ENCODE assay signal across 14 mouse cellular contexts in genomic region chr8:123675611-123676010, GRCm38 (mm10). TPM values are rescaled to one million over a fixed set of nuclear protein-coding genes. Genes with fewer than 3 reads are reported as not detected.
DNase-seq lines count a peak whose midpoint lies in the region; ATAC-seq and TF ChIP-seq lines count a peak whose summit lies in the region.
"Had no signal": no experiment of that assay in that cellular context is flagged by ENCODE, and none has a peak within 500 bp of the region (broad histone marks: within the 10 kb centered on the region; RNA-seq: fewer than 3 reads in every experiment).

No protein-coding gene starts in this region.

- TF ChIP-seq CTCF in stomach, postnatal 0 days (IDR thresholded peaks at IDR 0.05; ENCODE audit: low read depth): no peak

- no peak overlapping the region for H3K9ac ChIP-seq in limb, embryonic 12.5 days (replicated peaks)
- peak overlapping the region; percentile 3; the same call in 1 of the 2 replicates for H3K9ac ChIP-seq in neural tube, embryonic 11.5 days (ENCODE audit: low read length)
- no peak overlapping the region for H3K9ac ChIP-seq in neural tube, embryonic 15.5 days (replicated peaks)
- no peak overlapping the region for H3K9ac ChIP-seq in stomach, postnatal 0 days (ENCODE audit: low read length)

- ATAC-seq in limb, embryonic 12.5 days (ENCODE audit: insufficient number of reproducible peaks, insufficient read depth, low FRiP score, low TSS enrichment, low read depth): no peak
- no peak for ATAC-seq in neural tube, embryonic 11.5 days (ENCODE audit: insufficient read depth, low FRiP score, low TSS enrichment)
- ATAC-seq in neural tube, embryonic 15.5 days (ENCODE audit: low FRiP score): no peak
- peak; percentile 76 for ATAC-seq in stomach, postnatal 0 days (ENCODE audit: low FRiP score, low TSS enrichment)
- ATAC-seq: inflammation-experienced regulatory T-cells, adult 6 months had no signal

- WGBS in heart, embryonic 10.5 days: 13% methylated on average over 5 of the region's 5 CpGs
- 53% methylated on average over 5 of the region's 5 CpGs for WGBS in limb, embryonic 12.5 days
- WGBS in limb, embryonic 10.5 days: 66% methylated on average over 5 of the region's 5 CpGs
- WGBS in neural tube, embryonic 11.5 days: 62% methylated on average over 5 of the region's 5 CpGs
- WGBS in neural tube, embryonic 15.5 days: 46% methylated on average over 5 of the region's 5 CpGs
- 46% methylated on average over 5 of the region's 5 CpGs for WGBS in stomach, postnatal 0 days

- peak overlapping the region; percentile 70 for H3K27ac ChIP-seq in heart, embryonic 10.5 days
- H3K27ac ChIP-seq in limb, embryonic 12.5 days: 0 out of 2 replicates have a peak overlapping the region, but pooled peaks have one; percentile 17
- H3K27ac ChIP-seq in limb, embryonic 10.5 days: no peak overlapping the region
- H3K27ac ChIP-seq in neural tube, embryonic 11.5 days (ENCODE audit: low read depth, low read length): no peak overlapping the region
- H3K27ac ChIP-seq in neural tube, embryonic 15.5 days (replicated peaks): no peak overlapping the region
- 0 out of 2 replicates have a peak overlapping the region, but pooled peaks have one; percentile 24 for H3K27ac ChIP-seq in stomach, postnatal 0 days (replicated peaks)
- H3K27ac ChIP-seq: kidney, postnatal 0 days had no signal

- no peaks in the 10 kb centered on the region for H3K27me3 ChIP-seq in heart, embryonic 10.5 days (ENCODE audit: insufficient read depth, poor library complexity, severe bottlenecking)
- H3K27me3 ChIP-seq in limb, embryonic 12.5 days: no peaks in the 10 kb centered on the region
- H3K27me3 ChIP-seq in limb, embryonic 10.5 days (ENCODE audit: low read depth, poor library complexity, severe bottlenecking): no peaks in the 10 kb centered on the region
- H3K27me3 ChIP-seq in neural tube, embryonic 11.5 days (ENCODE audit: control insufficient read depth, insufficient read depth, low read length): no peaks in the 10 kb centered on the region
- no peaks in the 10 kb centered on the region for H3K27me3 ChIP-seq in neural tube, embryonic 15.5 days (replicated peaks)
- no peaks in the 10 kb centered on the region for H3K27me3 ChIP-seq in stomach, postnatal 0 days (ENCODE audit: control insufficient read depth, insufficient read depth, low read length)

- H3K4me2 ChIP-seq in limb, embryonic 12.5 days: no peak overlapping the region
- no peak overlapping the region for H3K4me2 ChIP-seq in neural tube, embryonic 11.5 days (ENCODE audit: low read depth)
- H3K4me2 ChIP-seq in neural tube, embryonic 15.5 days: no peak overlapping the region
- H3K4me2 ChIP-seq in stomach, postnatal 0 days (replicated peaks; ENCODE audit: low read depth): no peak overlapping the region

- DNase-seq in heart, embryonic 10.5 days (ENCODE audit: low spot score): no peak
- DNase-seq in heart, adult 18-20 months: no peak
- DNase-seq in limb, embryonic 10.5 days (ENCODE audit: low spot score): no peak
- DNase-seq in neural tube, embryonic 11.5 days (ENCODE audit: low spot score): no peak
- DNase-seq in stomach, postnatal 0 days (ENCODE audit: low spot score): peak; percentile 63
- no peak for DNase-seq in frontal cortex, postnatal 14 days (ENCODE audit: low spot score in 2 of 2)
- DNase-seq: cerebellum, adult 11-12 months; right cerebral cortex, postnatal 4 days; thymus, postnatal 14 days had no signal

- peak overlapping the region; percentile 15; the same call in 1 of the 2 replicates for H3K4me3 ChIP-seq in heart, embryonic 10.5 days
- no peak overlapping the region for H3K4me3 ChIP-seq in limb, embryonic 12.5 days (replicated peaks)
- no peak overlapping the region for H3K4me3 ChIP-seq in limb, embryonic 10.5 days
- no peak overlapping the region for H3K4me3 ChIP-seq in neural tube, embryonic 11.5 days (ENCODE audit: low read depth, low read length)
- no peak overlapping the region for H3K4me3 ChIP-seq in neural tube, embryonic 15.5 days (replicated peaks)
- H3K4me3 ChIP-seq in stomach, postnatal 0 days (ENCODE audit: low read depth, low read length): no peak overlapping the region
- H3K4me3 ChIP-seq: megakaryocyte, embryonic 14.5 days had no signal

- TF ChIP-seq EP300 in stomach, postnatal 0 days (optimal IDR thresholded peaks at IDR 0.05): no peak

- peaks cover 41% of the 10 kb centered on the region for H3K4me1 ChIP-seq in heart, embryonic 10.5 days
- H3K4me1 ChIP-seq in limb, embryonic 12.5 days (replicated peaks): peaks cover 8% of the 10 kb centered on the region; the same call in 1 of the 2 replicates
- H3K4me1 ChIP-seq in limb, embryonic 10.5 days: peaks cover 18% of the 10 kb centered on the region
- no peaks in the 10 kb centered on the region for H3K4me1 ChIP-seq in neural tube, embryonic 11.5 days (ENCODE audit: control insufficient read depth, insufficient read depth, low read length)
- peaks cover 7% of the 10 kb centered on the region for H3K4me1 ChIP-seq in neural tube, embryonic 15.5 days
- no peaks in the 10 kb centered on the region for H3K4me1 ChIP-seq in stomach, postnatal 0 days (replicated peaks; ENCODE audit: control insufficient read depth, insufficient read depth)

- no peaks in the 10 kb centered on the region for H3K36me3 ChIP-seq in heart, embryonic 10.5 days
- H3K36me3 ChIP-seq in limb, embryonic 12.5 days: no peaks in the 10 kb centered on the region
- H3K36me3 ChIP-seq in limb, embryonic 10.5 days: no peaks in the 10 kb centered on the region
- H3K36me3 ChIP-seq in neural tube, embryonic 11.5 days (ENCODE audit: control insufficient read depth, insufficient read depth, low read length): no peaks in the 10 kb centered on the region
- no peaks in the 10 kb centered on the region for H3K36me3 ChIP-seq in neural tube, embryonic 15.5 days
- no peaks in the 10 kb centered on the region for H3K36me3 ChIP-seq in stomach, postnatal 0 days (ENCODE audit: control insufficient read depth, insufficient read depth, low read length)

- H3K9me3 ChIP-seq in heart, embryonic 10.5 days: no peaks in the 10 kb centered on the region
- H3K9me3 ChIP-seq in limb, embryonic 12.5 days: no peaks in the 10 kb centered on the region
- H3K9me3 ChIP-seq in limb, embryonic 10.5 days (replicated peaks): no peaks in the 10 kb centered on the region; the same call in 1 of the 2 replicates
- H3K9me3 ChIP-seq in neural tube, embryonic 11.5 days (ENCODE audit: control insufficient read depth, low read length): no peaks in the 10 kb centered on the region
- no peaks in the 10 kb centered on the region for H3K9me3 ChIP-seq in neural tube, embryonic 15.5 days (replicated peaks)
- no peaks in the 10 kb centered on the region for H3K9me3 ChIP-seq in stomach, postnatal 0 days (ENCODE audit: control insufficient read depth, low read length)

RNA-seq across cellular contexts. Expression of gene Rhou, which starts 21.9 kb away (rescaled TPM):
- 13.0 and 16.7 TPM in 2 replicates for polyA plus RNA-seq in heart, embryonic 10.5 days (2016; fragmentation: Nextera tagmentation; extraction: Ambion mirVana)
- total RNA-seq in heart, adult 18-20 months (2021): 1 to 10 TPM; 6.3 to 8.9 TPM
- 7.3 and 8.9 TPM in 2 replicates for polyA plus RNA-seq in limb, embryonic 12.5 days (2016; fragmentation: Nextera tagmentation; extraction: Ambion mirVana)
- polyA plus RNA-seq in limb, embryonic 10.5 days (2016; fragmentation: Nextera tagmentation; extraction: Ambion mirVana): 6.7 and 7.3 TPM in 2 replicates
- polyA plus RNA-seq in neural tube, embryonic 11.5 days (2014; fragmentation: Nextera tagmentation; extraction: Ambion mirVana): 13.9 and 15.7 TPM in 2 replicates
- 12.4 and 12.7 TPM in 2 replicates for polyA plus RNA-seq in neural tube, embryonic 15.5 days (2015; fragmentation: Nextera tagmentation; extraction: Ambion mirVana)
- 7.3 and 10.9 TPM in 2 replicates for polyA plus RNA-seq in stomach, postnatal 0 days (2015; fragmentation: Nextera tagmentation; extraction: Ambion mirVana)
- polyA plus RNA-seq: inflammation-experienced regulatory T-cells, adult 6 months had no signal

Comparison
In these comparisons a context has a peak if more than half of its experiments do, and no peak if none do; other contexts are left out.
1. H3K27ac ChIP-seq: peak in heart, embryonic 10.5 days (single experiment), limb, embryonic 12.5 days (single experiment) and stomach, postnatal 0 days (single experiment); none in limb, embryonic 10.5 days (single experiment), neural tube, embryonic 11.5 days (single experiment) and neural tube, embryonic 15.5 days (single experiment).